Mouse (Mus musculus) kidney, adult 11 months (tissue): Measurements from ENCODE around the gene Mfap1b.
"Not testable (repeated sequence)": the region's sequence is repeated elsewhere in the genome, so short reads cannot be mapped to it uniquely, and the experiment has no call there.

Experiments used
- DNase-seq: peaks from one replicate; pipeline ENCODE4 v3.0.0; 2022

Gene Mfap1b

GRCm38 (mm10) chr2:121468982-121469381, 4.9 kb downstream of the Mfap1b start:
- not testable (repeated sequence) for DNase-seq

GRCm38 (mm10) chr2:121460071-121460470, 13.8 kb downstream of the Mfap1b start:
- DNase-seq: no peak

- DNase-seq: peak; percentile 86
These were observed 16.9 kb downstream of the Mfap1b start, which contains the start of gene Serinc4 for GRCm38 (mm10) chr2:121456692-121457642. Serinc4 (minus strand) TSS chr2:121456781.

- no peak for DNase-seq
These were observed 18.3 kb downstream of the Mfap1b start for GRCm38 (mm10) chr2:121455534-121455933.

- DNase-seq: no peak
These were observed 19.9 kb downstream of the Mfap1b start for GRCm38 (mm10) chr2:121453917-121454316.

GRCm38 (mm10) chr2:121452990-121453389, 20.9 kb downstream of the Mfap1b start, which contains the start of gene Hypk:
Hypk (plus strand) TSS chr2:121453290.
- DNase-seq: no peak

- no peak for DNase-seq
These were observed 21.5 kb downstream of the Mfap1b start for GRCm38 (mm10) chr2:121452361-121452760.

GRCm38 (mm10) chr2:121450093-121450492, 23.8 kb downstream of the Mfap1b start:
- DNase-seq: no peak

- no peak for DNase-seq
These were observed 24.3 kb downstream of the Mfap1b start for GRCm38 (mm10) chr2:121449545-121450011.

GRCm38 (mm10) chr2:121448739-121449535, 24.9 kb downstream of the Mfap1b start, which contains the start of gene Serf2:
Serf2 (plus strand) TSS chr2:121449195.
- peak; percentile 100 for DNase-seq

GRCm38 (mm10) chr2:121448136-121448535, 25.7 kb downstream of the Mfap1b start:
- DNase-seq: peak; percentile 48

GRCm38 (mm10) chr2:121447006-121447405, 26.9 kb downstream of the Mfap1b start:
- DNase-seq: no peak

- DNase-seq: no peak
These were observed 27.4 kb downstream of the Mfap1b start for GRCm38 (mm10) chr2:121446506-121446905.

GRCm38 (mm10) chr2:121445117-121445516, 28.8 kb downstream of the Mfap1b start:
- DNase-seq: no peak

- DNase-seq: no peak
These were observed 29.7 kb downstream of the Mfap1b start, which contains the start of gene Ell3 for GRCm38 (mm10) chr2:121444178-121444577. Ell3 (minus strand) TSS chr2:121444278.

GRCm38 (mm10) chr2:121443068-121443349, 30.9 kb downstream of the Mfap1b start:
- no peak for DNase-seq

- DNase-seq: peak; percentile 82
These were observed 31.4 kb downstream of the Mfap1b start for GRCm38 (mm10) chr2:121442259-121443067.

- DNase-seq: no peak
These were observed 32.1 kb downstream of the Mfap1b start for GRCm38 (mm10) chr2:121441800-121442199.

GRCm38 (mm10) chr2:121440834-121441605, 32.8 kb downstream of the Mfap1b start:
- DNase-seq: no peak

- DNase-seq: peak; percentile 82
These were observed 34.1 kb downstream of the Mfap1b start for GRCm38 (mm10) chr2:121439746-121440145.

GRCm38 (mm10) chr2:121434854-121435253, 39.0 kb downstream of the Mfap1b start:
- DNase-seq: no peak

GRCm38 (mm10) chr2:121425890-121426289, 48.0 kb downstream of the Mfap1b start:
- no peak for DNase-seq
